Mouse (Mus musculus): ENCODE measurements around the gene Bag6. TPM values are rescaled to one million over a fixed set of nuclear protein-coding genes. Genes with fewer than 3 reads are reported as not detected.

Bag6 gene
- total and polyA plus RNA-seq, 3 experiments, result 26.0 to 152 (median 73.0) TPM

GRCm38 (mm10) chr17:35088151-35088550 is 46.8 kb upstream of the Bag6 start:
- Histone ChIP-seq H3K4me3 (replicated peaks in 1 of 3; ENCODE audit: low read depth in 2 of 3, low read length in 2 of 3, poor library complexity in 1 of 3) (no peak overlapping the region), H3K27me3 (replicated peaks) (peaks cover 17% of the 10 kb centered on the region), H3K27ac (ENCODE audit: insufficient read depth, low read depth) (no peak overlapping the region), H3K79me2 (replicated peaks; ENCODE audit: control insufficient read depth, extremely low read depth, insufficient read depth, poor library complexity, severe bottlenecking) (no peaks in the 10 kb centered on the region; the same call in 1 of the 2 replicates), H3K9ac (ENCODE audit: insufficient read depth, low read depth) (no peak overlapping the region), H3K9me3 (replicated peaks; ENCODE audit: low read length) (no peaks in the 10 kb centered on the region), H3K36me3 (replicated peaks in 1 of 2; ENCODE audit: control insufficient read depth in 1 of 2, insufficient read depth in 1 of 2, low read length in 1 of 2) (peaks cover 13 to 29% of the 10 kb centered on the region in 2 experiments), H3K4me1 (ENCODE audit: control insufficient read depth in 1 of 2, insufficient read depth in 2 of 2) (peaks cover 6 to 10% of the 10 kb centered on the region in 2 experiments), H3K4me2 (ENCODE audit: insufficient read depth, low read depth, poor library complexity, severe bottlenecking) (no peak overlapping the region)
- DNase-seq (ENCODE audit: extremely low read depth), result peak; percentile 31
- in situ Hi-C loops (cut with MboI; ENCODE audit: low pct_ligation_motif_present, low pct_unique_long_range_greater_than_20kb, low sequenced_read_pairs) (no loop called here), dilution Hi-C loops (cut with MboI; ENCODE audit: extremely low pct_ligation_motif_present, extremely low pct_unique_long_range_greater_than_20kb, low sequenced_read_pairs) (no loop called here)
- TF ChIP-seq CTCF (conservative IDR thresholded peaks at IDR 0.05 in 1 of 2, IDR thresholded peaks at IDR 0.05 in 1 of 2; ENCODE audit: low read depth in 2 of 2, low read length in 2 of 2) (peak in 1 of 2 experiments; percentile 72; a peak in 2 of 4 replicates), HCFC1 (IDR thresholded peaks at IDR 0.05; ENCODE audit: low read depth, low read length) (no peak), TBP (conservative IDR thresholded peaks at IDR 0.05; ENCODE audit: low read depth, low read length) (no peak), ELF1 (IDR thresholded peaks at IDR 0.05; ENCODE audit: low read depth, low read length) (no peak), JUN (IDR thresholded peaks at IDR 0.05; ENCODE audit: insufficient read depth, low read depth, low read length) (no peak), SIN3A (IDR thresholded peaks at IDR 0.05; ENCODE audit: low read length) (no peak), RCOR1 (conservative IDR thresholded peaks at IDR 0.05; ENCODE audit: low read depth, low read length) (no peak), MYC (IDR thresholded peaks at IDR 0.05; ENCODE audit: low read depth, low read length) (peak; percentile 35; the same call in 1 of the 2 replicates), CHD2 (IDR thresholded peaks at IDR 0.05; ENCODE audit: low read length) (no peak), MXI1 (IDR thresholded peaks at IDR 0.05; ENCODE audit: low read depth, low read length) (no peak), ETS1 (conservative IDR thresholded peaks at IDR 0.05; ENCODE audit: low read depth, low read length) (no peak), SMC3 (IDR thresholded peaks at IDR 0.05; ENCODE audit: low read depth, low read length) (peak; percentile 30; the same call in 1 of the 2 replicates), ZNF384 (IDR thresholded peaks at IDR 0.05; ENCODE audit: low read depth, low read length) (peak; percentile 69)

- Histone ChIP-seq H3K4me1 (ENCODE audit: control insufficient read depth in 1 of 2, insufficient read depth in 2 of 2) (peaks cover 6 to 10% of the 10 kb centered on the region in 2 experiments), H3K9me3 (replicated peaks; ENCODE audit: low read length) (no peaks in the 10 kb centered on the region), H3K27me3 (replicated peaks) (peaks cover 17% of the 10 kb centered on the region), H3K4me2 (ENCODE audit: insufficient read depth, low read depth, poor library complexity, severe bottlenecking) (peak within 1 kb of the TSS; percentile 87), H3K4me3 (replicated peaks in 1 of 3; ENCODE audit: low read depth in 2 of 3, low read length in 2 of 3, poor library complexity in 1 of 3) (peak within 1 kb of the TSS; percentile 61 to 70 (median 66)), H3K27ac (ENCODE audit: insufficient read depth, low read depth) (peak within 1 kb of the TSS; percentile 33; the same call in 1 of the 2 replicates), H3K79me2 (replicated peaks; ENCODE audit: control insufficient read depth, extremely low read depth, insufficient read depth, poor library complexity, severe bottlenecking) (no peaks in the 10 kb centered on the region; the same call in 1 of the 2 replicates), H3K36me3 (replicated peaks in 1 of 2; ENCODE audit: control insufficient read depth in 1 of 2, insufficient read depth in 1 of 2, low read length in 1 of 2) (peaks cover 13 to 34% of the 10 kb centered on the region in 2 experiments), H3K9ac (ENCODE audit: insufficient read depth, low read depth) (peak within 1 kb of the TSS; percentile 87)
- dilution Hi-C loops (cut with MboI; ENCODE audit: extremely low pct_ligation_motif_present, extremely low pct_unique_long_range_greater_than_20kb, low sequenced_read_pairs) (no loop called here), in situ Hi-C loops (cut with MboI; ENCODE audit: low pct_ligation_motif_present, low pct_unique_long_range_greater_than_20kb, low sequenced_read_pairs) (no loop called here)
- peak; percentile 91 for DNase-seq (ENCODE audit: extremely low read depth)
- no peak for TF ChIP-seq ZC3H11A (IDR thresholded peaks at IDR 0.05; ENCODE audit: low read depth, low read length)
- no peak for TF ChIP-seq SMC3 (IDR thresholded peaks at IDR 0.05; ENCODE audit: low read depth, low read length)
- TF ChIP-seq CHD1 (IDR thresholded peaks at IDR 0.05; ENCODE audit: low read depth, low read length), result peak; percentile 98
- no peak for TF ChIP-seq IRF4 (IDR thresholded peaks at IDR 0.05; ENCODE audit: low read depth, low read length)
- peak in 1 of 2 experiments; percentile 36; a peak in 2 of 4 replicates for TF ChIP-seq CTCF (conservative IDR thresholded peaks at IDR 0.05 in 1 of 2, IDR thresholded peaks at IDR 0.05 in 1 of 2; ENCODE audit: low read depth in 2 of 2, low read length in 2 of 2)
- TF ChIP-seq ZKSCAN1 (IDR thresholded peaks at IDR 0.05; ENCODE audit: borderline replicate concordance, low read depth, low read length), result no peak
- no peak for TF ChIP-seq ETS1 (conservative IDR thresholded peaks at IDR 0.05; ENCODE audit: low read depth, low read length)
- no peak for TF ChIP-seq E2F4 (IDR thresholded peaks at IDR 0.05; ENCODE audit: insufficient replicate concordance, low read depth, low read length)
- 0 out of 2 replicates have a peak, but pooled peaks have one; percentile 69 for TF ChIP-seq MXI1 (IDR thresholded peaks at IDR 0.05; ENCODE audit: low read depth, low read length)
- TF ChIP-seq MAZ (IDR thresholded peaks at IDR 0.05; ENCODE audit: low read depth, low read length), result peak; percentile 68
- TF ChIP-seq MEF2A (IDR thresholded peaks at IDR 0.05; ENCODE audit: borderline replicate concordance, low read depth, low read length), result no peak; the same call in 1 of the 2 replicates
- TF ChIP-seq JUN (IDR thresholded peaks at IDR 0.05; ENCODE audit: insufficient read depth, low read depth, low read length), result no peak
- TF ChIP-seq NELFE (IDR thresholded peaks at IDR 0.05; ENCODE audit: low read depth, low read length), result peak; percentile 75
- TF ChIP-seq ELF1 (IDR thresholded peaks at IDR 0.05; ENCODE audit: low read depth, low read length), result peak; percentile 8; the same call in 1 of the 2 replicates
- no peak for TF ChIP-seq RCOR1 (conservative IDR thresholded peaks at IDR 0.05; ENCODE audit: low read depth, low read length)
- no peak for TF ChIP-seq MAFK (IDR thresholded peaks at IDR 0.05; ENCODE audit: insufficient replicate concordance, low read length)
- TF ChIP-seq MAX (IDR thresholded peaks at IDR 0.05; ENCODE audit: low read length), result peak; percentile 87
- TF ChIP-seq BHLHE40 (IDR thresholded peaks at IDR 0.05; ENCODE audit: low read depth, low read length), result peak; percentile 69
- TF ChIP-seq RAD21 (IDR thresholded peaks at IDR 0.05; ENCODE audit: low read depth, low read length), result no peak
- TF ChIP-seq USF2 (conservative IDR thresholded peaks at IDR 0.05; ENCODE audit: low read depth, low read length), result no peak
- peak; percentile 85 for TF ChIP-seq POLR2A (IDR thresholded peaks at IDR 0.05; ENCODE audit: low read depth, low read length)
- no peak for TF ChIP-seq USF1 (IDR thresholded peaks at IDR 0.05; ENCODE audit: low read depth, low read length)
- TF ChIP-seq CHD2 (IDR thresholded peaks at IDR 0.05; ENCODE audit: low read length), result no peak
- TF ChIP-seq ZMIZ1 (IDR thresholded peaks at IDR 0.05; ENCODE audit: low read depth, low read length), result peak; percentile 59
Observed at GRCm38 (mm10) chr17:35088825-35089644, 45.9 kb upstream of the Bag6 start, which contains the start of gene Abhd16a. Gene Abhd16a, plus strand, starts transcription at chr17:35089263.
